Mouse (Mus musculus) cerebellum, postnatal 10 days (tissue): Measurements from ENCODE around the gene Tnrc6b.

ENCODE experiments used
- DNase-seq, 2 experiments: peaks; one replicate each; pipeline ENCODE4 v3.0.0; 2021; ENCODE audit warnings: mixed read lengths in 2 of 2

The Tnrc6b gene

GRCm38 (mm10) chr15:80981176-80981575 lies 270.1 kb downstream of the Tnrc6b start:
- DNase-seq: no peak

- DNase-seq: no peak
These were observed 272.2 kb downstream of the Tnrc6b start for GRCm38 (mm10) chr15:80983264-80983663.

GRCm38 (mm10) chr15:80988331-80988730 lies 277.2 kb downstream of the Tnrc6b start:
- DNase-seq: no peak

DNA sequence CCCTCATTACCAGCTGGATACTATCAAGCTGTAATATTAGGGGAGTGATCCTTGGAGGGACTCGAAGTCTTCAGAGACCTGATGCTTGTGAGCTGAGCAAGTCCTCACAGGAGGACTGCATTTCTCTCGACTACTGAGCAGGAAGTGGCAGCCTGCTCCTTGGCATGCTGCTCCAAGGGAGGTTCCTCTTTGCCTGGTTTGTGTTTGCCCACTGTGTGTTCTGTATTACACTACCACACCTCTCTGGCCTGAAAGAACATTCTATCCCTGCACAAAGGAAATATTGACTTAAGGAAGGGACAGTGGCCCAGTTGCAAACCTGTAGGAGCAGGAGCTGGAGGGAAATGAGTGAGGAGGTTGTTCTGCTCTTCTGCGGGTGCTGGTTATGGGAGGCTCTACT lies 278.6 kb downstream of the Tnrc6b start:
- no peak for DNase-seq
